Mouse (Mus musculus) erythroblast, embryonic 14.5 days (primary cell): ENCODE data around the gene Steap4.

Experiments
- GATA1 ChIP-seq: IDR thresholded peaks from 2 replicates; pipeline ENCODE4 v1.6.1; 2012; ENCODE audit warnings: low read length, inconsistent platforms, mixed read lengths
- TAL1 ChIP-seq: IDR thresholded peaks from 3 replicates; pipeline ENCODE4 v1.6.1; 2012; ENCODE audit warnings: low read length, inconsistent platforms, mixed read lengths

GRCm38 (mm10) chr5:7918296-7918579, 42.0 kb upstream of the Steap4 start:
- TF ChIP-seq GATA1 (no peak), TAL1 (no peak)
